Mouse (Mus musculus): ENCODE results near the gene Creld2.

- TF ChIP-seq POLR2A (IDR thresholded peaks at IDR 0.05; ENCODE audit: insufficient read depth, low read depth, low read length) (no peak), CTCF (IDR thresholded peaks at IDR 0.05; ENCODE audit: insufficient read depth, low read depth, low read length) (no peak)
Measured at GRCm38 (mm10) chr15:88829791-88830440, 10.5 kb downstream of the Creld2 start.

All from olfactory bulb, adult 2 months (tissue).